Mouse (Mus musculus): Measurements from ENCODE around the gene Olfr1323. TPM values are rescaled to one million over a fixed set of nuclear protein-coding genes. Genes with fewer than 3 reads are reported as not detected.

The Olfr1323 gene
- not detected in 2 replicates for polyA plus RNA-seq (2012; rRNA removed)

DNA sequence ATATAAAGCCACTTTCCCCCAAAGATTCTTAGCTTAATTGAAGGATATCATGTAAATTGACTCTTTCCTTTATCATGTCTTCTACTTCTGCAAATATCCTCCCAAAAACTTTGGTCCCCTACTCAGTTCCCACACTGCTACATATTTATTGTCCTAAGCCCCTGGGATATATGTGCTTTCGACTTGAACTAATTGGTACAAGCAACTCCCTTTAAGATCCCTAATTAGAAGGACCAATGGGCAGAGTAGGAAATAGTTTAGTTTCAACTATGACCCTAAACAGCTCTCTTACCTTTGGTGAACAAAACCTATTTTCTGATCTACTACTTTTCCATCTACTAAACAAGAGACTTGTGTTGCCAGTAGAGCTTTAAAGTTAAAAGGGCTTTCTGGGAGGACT lies at the start of gene Olfr1323:
Gene Olfr1323, minus strand, starts transcription at position 101 of the 400 bp plus-strand sequence.

Other genes starting within 250 kb of the Olfr1323 start
- gene Igsf1, start 221.6 kb downstream of the Olfr1323 start, polyA plus RNA-seq (2012; rRNA removed): not detected in 2 replicates
- not detected in 2 replicates for gene Olfr1322, start 127.9 kb downstream of the Olfr1323 start, polyA plus RNA-seq (2012; rRNA removed)

Data from stomach, adult 2 months (tissue).